Mouse (Mus musculus) hindbrain, postnatal 0 days (tissue): ENCODE results near the gene Fam149a. TPM values are rescaled to one million over a fixed set of nuclear protein-coding genes. Genes with fewer than 3 reads are reported as not detected.

Source experiments
- ATAC-seq: fragments of 200-750 bp; cut with Nextera tagmentation; 2 replicates; pipeline ENCODE4 v1.8.0; 2017; ENCODE audit warnings: mild to moderate bottlenecking, moderate TSS enrichment, moderate library complexity
- DNase-seq: peaks from one replicate; pipeline ENCODE4 v3.0.0-alpha.2; 2015; ENCODE audit warnings: low spot score
- H3K27ac ChIP-seq: fragments of 300-500 bp; sonication (generic); 2 replicates; pipeline ENCODE4 v1.5.1; 2014; ENCODE audit warnings: mild to moderate bottlenecking
- H3K27me3 ChIP-seq: fragments of 300-500 bp; sonication (generic); 2 replicates; pipeline ENCODE4 v1.6.1; 2014; ENCODE audit warnings: low read length, mixed read lengths; ENCODE audit not compliant: insufficient read depth
- H3K36me3 ChIP-seq: fragments of 300-500 bp; sonication (generic); 2 replicates; pipeline ENCODE4 v1.6.1; 2014; ENCODE audit warnings: low read length, mixed read lengths; ENCODE audit not compliant: insufficient read depth
- H3K4me1 ChIP-seq: fragments of 300-500 bp; sonication (generic); 2 replicates; pipeline ENCODE4 v1.6.1; 2014; ENCODE audit warnings: antibody characterized with exemption, low read length, mixed read lengths; ENCODE audit not compliant: insufficient read depth
- H3K4me2 ChIP-seq: fragments of 300-500 bp; sonication (generic); 2 replicates; pipeline ENCODE4 v1.6.1; 2014; ENCODE audit warnings: low read depth, mild to moderate bottlenecking, low read length, moderate library complexity, mixed read lengths
- H3K4me3 ChIP-seq: fragments of 300-500 bp; sonication (generic); 2 replicates; pipeline ENCODE4 v1.5.1; 2014; ENCODE audit warnings: low read length
- H3K9ac ChIP-seq: fragments of 300-500 bp; sonication (generic); replicated peaks from 2 replicates; pipeline ENCODE4 v1.6.1; 2014; ENCODE audit warnings: mild to moderate bottlenecking, low read length, moderate library complexity, mixed read lengths
- H3K9me3 ChIP-seq: fragments of 300-500 bp; sonication (generic); 2 replicates; pipeline ENCODE4 v1.6.1; 2016; ENCODE audit warnings: low read length, mixed read lengths
- CTCF ChIP-seq: IDR thresholded peaks from 2 replicates; pipeline ENCODE4 v1.5.1; 2016; ENCODE audit warnings: antibody characterized with exemption, control low read depth, low read depth
- WGBS: fragments of 180-500 bp; shearing (Covaris S2); extraction: QIAGEN DNeasy Blood & Tissue Kit; methylation state at CpG from one replicate; pipeline ENCODE4 v1.1.7; 2014; 5-methylcytosine and 5-hydroxymethylcytosine counted together
- polyA plus RNA-seq: library from polyadenylated mRNA; unstranded; fragments of >200 nt; fragmentation: Nextera tagmentation; extraction: Ambion mirVana; gene quantifications from 2 replicates; pipeline ENCODE4 v1.2.1, GENCODE M21; 2015
- total RNA-seq: library from RNA; depleted of rRNA; stranded (reverse); fragments of >200 nt; gene quantifications from 2 replicates; pipeline ENCODE4 v1.2.3, GENCODE M21; 2014

Gene Fam149a
- total and polyA plus RNA-seq, 2 experiments from 2014 or later: 20.2 to 24.6 TPM

DNA sequence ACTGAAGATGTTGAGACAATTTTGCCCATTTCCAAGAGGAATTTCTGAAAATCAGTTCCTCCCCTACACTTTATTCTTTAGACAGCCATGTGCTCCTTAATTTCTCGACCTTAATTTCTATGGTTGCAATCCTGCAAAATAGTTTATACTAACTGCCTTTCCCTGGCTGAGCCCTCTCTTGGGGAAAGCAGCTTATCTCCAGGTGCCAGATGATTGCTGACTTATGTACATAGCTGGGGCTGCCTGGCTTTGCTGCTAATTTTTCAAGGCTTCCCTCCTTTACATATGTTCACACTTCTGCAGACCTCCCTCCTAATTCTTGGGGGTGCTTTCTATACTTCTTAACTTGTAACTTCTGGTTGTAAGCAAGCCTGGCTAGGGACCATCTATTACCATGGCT, 61.2 kb downstream of the Fam149a start:
- H3K9me3 ChIP-seq: no peaks in the 10 kb centered on the region
- H3K4me3 ChIP-seq: no peak overlapping the region
- WGBS: 72% methylated on average over 1 of the region's 1 CpGs
- DNase-seq (no peak), ATAC-seq (no peak)
- H3K9ac ChIP-seq: no peak overlapping the region
- TF ChIP-seq CTCF: no peak
- H3K27ac ChIP-seq: no peak overlapping the region
- H3K36me3 ChIP-seq: no peaks in the 10 kb centered on the region
- H3K4me2 ChIP-seq: no peak overlapping the region
- no peaks in the 10 kb centered on the region for H3K4me1 ChIP-seq
- no peaks in the 10 kb centered on the region for H3K27me3 ChIP-seq

DNA sequence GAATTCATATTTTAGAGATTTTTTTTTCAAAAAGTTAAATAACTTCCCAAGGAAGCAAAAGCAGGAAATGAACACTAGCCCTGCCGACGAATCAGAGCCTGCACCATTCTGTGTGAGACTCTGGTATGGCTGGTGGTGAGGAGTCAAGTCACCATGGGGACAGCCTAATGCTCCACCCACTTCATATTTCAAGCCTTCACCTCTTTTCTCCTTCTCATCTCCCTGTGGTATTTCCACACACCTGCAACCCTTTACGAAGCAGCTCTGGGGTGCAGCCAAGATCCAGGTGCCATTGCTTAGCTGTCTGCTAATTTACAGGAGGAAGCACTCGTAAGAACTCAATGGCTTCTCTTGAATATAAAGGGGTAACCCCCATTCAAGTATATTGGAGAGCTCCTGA, 71.1 kb downstream of the Fam149a start:
- Histone ChIP-seq H3K27me3 (no peaks in the 10 kb centered on the region), H3K4me1 (no peaks in the 10 kb centered on the region), H3K4me3 (no peak overlapping the region), H3K9me3 (no peaks in the 10 kb centered on the region), H3K36me3 (no peaks in the 10 kb centered on the region), H3K27ac (no peak overlapping the region), H3K9ac (no peak overlapping the region), H3K4me2 (no peak overlapping the region)
- DNase-seq (no peak), ATAC-seq (no peak)
- TF ChIP-seq CTCF: no peak
- WGBS: 84% methylated on average over 4 of the region's 4 CpGs

DNA sequence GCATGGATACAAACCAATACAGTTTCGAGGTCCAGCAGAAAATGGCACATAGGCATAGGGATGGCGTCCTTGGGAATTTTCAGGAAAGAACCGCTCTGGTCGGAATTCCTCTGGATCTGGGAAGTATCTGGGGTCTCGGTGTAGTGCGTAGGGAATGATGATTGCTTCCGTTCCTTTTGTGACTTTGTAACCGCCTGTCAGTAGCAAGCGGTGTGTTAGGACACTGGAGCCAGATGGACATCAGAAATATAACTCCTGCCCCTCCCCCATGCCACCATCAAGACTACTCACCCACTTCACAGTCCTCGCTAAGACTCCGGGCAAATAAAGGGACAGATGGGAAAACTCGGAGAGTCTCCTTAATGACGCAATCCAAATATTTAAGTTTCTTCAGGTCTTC, 73.7 kb downstream of the Fam149a start, which contains the start of gene Gm45753:
Gene Gm45753 (minus strand): TSS at position 101 of the 400 bp plus-strand sequence.
- Histone ChIP-seq H3K4me3 (no peak within 1 kb of the TSS), H3K4me1 (no peaks in the 10 kb centered on the region), H3K4me2 (no peak within 1 kb of the TSS), H3K36me3 (no peaks in the 10 kb centered on the region), H3K27ac (no peak within 1 kb of the TSS), H3K9ac (no peak within 1 kb of the TSS), H3K9me3 (no peaks in the 10 kb centered on the region), H3K27me3 (no peaks in the 10 kb centered on the region)
- TF ChIP-seq CTCF: no peak
- ATAC-seq (no peak), DNase-seq (no peak)
- 93% methylated on average over 13 of the region's 13 CpGs for WGBS

DNA sequence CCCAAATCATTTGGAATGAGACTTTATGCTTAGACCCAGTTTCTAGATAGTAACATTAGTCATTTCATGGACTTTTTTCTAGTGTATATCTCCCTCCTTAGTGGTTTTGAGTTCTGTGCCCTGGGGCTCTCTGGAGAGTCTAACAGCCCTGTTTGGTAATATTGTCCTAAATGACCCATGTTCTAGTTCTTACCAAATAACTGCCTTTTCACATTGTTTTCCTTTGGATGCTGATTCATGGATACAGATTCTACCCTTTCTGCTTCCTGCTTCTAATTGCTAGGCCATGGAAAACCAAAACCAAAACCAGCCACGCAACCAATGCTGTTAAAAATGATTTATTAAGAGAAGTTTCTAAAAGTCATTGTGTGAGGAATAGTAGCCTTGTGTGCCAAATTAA, 76.6 kb downstream of the Fam149a start:
- H3K9me3 ChIP-seq: no peaks in the 10 kb centered on the region

DNA sequence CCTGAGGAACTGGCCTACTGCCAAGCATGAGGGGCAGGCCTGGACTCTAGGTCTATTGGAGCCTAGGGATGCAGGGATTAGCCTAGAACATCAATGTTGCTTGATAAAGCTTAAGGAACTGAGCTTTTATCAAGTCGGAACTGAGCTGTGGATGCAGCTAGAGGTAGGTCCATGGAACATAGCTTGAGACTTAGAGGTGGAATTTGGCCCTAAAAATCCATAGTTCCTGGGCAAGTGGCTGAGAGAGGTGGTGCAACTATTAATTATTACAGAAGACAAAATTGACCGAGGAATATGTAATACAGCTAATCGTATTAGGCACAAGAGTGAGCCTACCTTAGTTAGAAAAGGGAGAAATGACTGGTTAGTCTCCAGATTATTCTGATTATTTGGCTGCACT, 77.7 kb downstream of the Fam149a start:
- DNase-seq (no peak), ATAC-seq (no peak)
- 88% methylated on average over 3 of the region's 3 CpGs for WGBS
- Histone ChIP-seq H3K9ac (no peak overlapping the region), H3K36me3 (no peaks in the 10 kb centered on the region), H3K4me1 (no peaks in the 10 kb centered on the region), H3K27ac (no peak overlapping the region), H3K4me2 (no peak overlapping the region), H3K9me3 (no peaks in the 10 kb centered on the region), H3K4me3 (no peak overlapping the region), H3K27me3 (no peaks in the 10 kb centered on the region)
- no peak for TF ChIP-seq CTCF

More for the DNA sequence above, 76.6 kb downstream of the Fam149a start:
- Histone ChIP-seq H3K27ac (no peak overlapping the region), H3K9ac (no peak overlapping the region), H3K27me3 (no peaks in the 10 kb centered on the region), H3K4me2 (no peak overlapping the region), H3K4me3 (no peak overlapping the region), H3K36me3 (no peaks in the 10 kb centered on the region), H3K4me1 (no peaks in the 10 kb centered on the region)
- no peak for ATAC-seq
- 69% methylated on average over 1 of the region's 1 CpGs for WGBS
- no peak for DNase-seq
- no peak for TF ChIP-seq CTCF

DNA sequence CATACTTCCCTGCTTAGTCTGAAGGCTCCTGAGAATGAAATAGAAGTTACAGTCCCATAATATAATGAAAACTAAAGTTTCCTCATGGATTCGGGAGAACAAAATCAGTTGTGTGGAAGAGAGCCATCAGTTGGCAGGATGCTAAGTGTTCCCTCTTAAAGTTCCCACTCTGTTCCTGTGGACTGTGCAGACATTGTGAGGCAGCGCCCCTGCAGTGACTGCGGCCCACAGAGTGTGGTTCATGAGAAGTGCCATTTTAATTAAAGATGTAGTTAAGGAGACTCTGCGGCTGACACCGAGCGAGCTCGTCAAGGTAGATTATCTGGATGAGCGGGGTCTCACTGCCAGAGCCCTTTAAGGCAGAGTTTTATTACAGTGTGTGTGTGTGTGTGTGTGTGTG, 79.7 kb downstream of the Fam149a start:
- peak; percentile 20 for DNase-seq
- Histone ChIP-seq H3K27me3 (no peaks in the 10 kb centered on the region), H3K4me1 (no peaks in the 10 kb centered on the region), H3K9ac (no peak overlapping the region), H3K4me2 (no peak overlapping the region), H3K27ac (no peak overlapping the region), H3K36me3 (no peaks in the 10 kb centered on the region), H3K4me3 (no peak overlapping the region), H3K9me3 (no peaks in the 10 kb centered on the region)
- 54% methylated on average over 8 of the region's 8 CpGs for WGBS
- TF ChIP-seq CTCF: peak; percentile 16; the same call in 1 of the 2 replicates
- peak; percentile 61; the same call in 1 of the 2 replicates for ATAC-seq

DNA sequence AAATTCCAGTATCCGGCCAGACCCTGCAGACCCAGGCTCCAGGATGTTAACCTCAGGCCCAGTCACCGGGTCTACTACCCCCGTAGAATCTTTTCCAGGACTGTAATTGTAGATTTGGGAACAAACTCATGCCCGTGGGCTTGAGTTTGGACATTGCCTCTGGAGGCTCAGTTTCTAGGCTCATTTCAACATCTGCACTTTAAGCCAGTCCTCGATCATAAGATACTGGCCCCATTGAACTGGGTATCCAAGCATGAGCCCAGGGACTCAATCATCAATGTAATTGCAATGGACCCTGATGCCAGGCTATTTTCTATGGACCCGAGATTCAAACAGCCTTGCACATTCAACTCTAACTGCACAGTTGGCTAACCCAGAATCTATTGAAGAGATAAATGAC, 86.8 kb downstream of the Fam149a start:
- Histone ChIP-seq H3K4me3 (no peak overlapping the region), H3K4me2 (no peak overlapping the region), H3K4me1 (no peaks in the 10 kb centered on the region), H3K27ac (no peak overlapping the region), H3K9ac (no peak overlapping the region), H3K9me3 (no peaks in the 10 kb centered on the region), H3K36me3 (no peaks in the 10 kb centered on the region), H3K27me3 (no peaks in the 10 kb centered on the region)
- 91% methylated on average over 6 of the region's 6 CpGs for WGBS
- no peak for ATAC-seq
- TF ChIP-seq CTCF: no peak
- DNase-seq: no peak
